Mouse (Mus musculus) E14TG2a.4 (cell line): ENCODE results near the gene Dgki.

Source experiments
- H3K27me3 ChIP-seq: 2 replicates; pipeline ENCODE4 v1.6.1; 2014; ENCODE audit warnings: low read length, control low read depth; ENCODE audit not compliant: insufficient read depth
- H3K36me3 ChIP-seq: 2 replicates; pipeline ENCODE4 v1.6.1; 2014; ENCODE audit warnings: low read length, control low read depth; ENCODE audit not compliant: insufficient read depth
- H3K4me1 ChIP-seq: replicated peaks from 2 replicates; pipeline ENCODE4 v1.6.1; 2014; ENCODE audit warnings: low read depth, low read length, control low read depth
- H3K4me3 ChIP-seq: replicated peaks from 2 replicates; pipeline ENCODE4 v1.5.1; 2014; ENCODE audit warnings: mild to moderate bottlenecking, low read length
- H3K9me3 ChIP-seq: 2 replicates; pipeline ENCODE4 v1.6.1; 2014; ENCODE audit warnings: low read length, control low read depth
- CTCF ChIP-seq: conservative IDR thresholded peaks from 2 replicates; pipeline ENCODE4 v1.5.1; 2014; ENCODE audit warnings: low read length
- NANOG ChIP-seq: IDR thresholded peaks from 2 replicates; pipeline ENCODE4 v1.6.1; 2014; ENCODE audit warnings: borderline replicate concordance, low read length, mixed read lengths
- POU5F1 ChIP-seq: IDR thresholded peaks from 2 replicates; pipeline ENCODE4 v1.6.1; 2014; ENCODE audit warnings: low read length, borderline replicate concordance

Dgki gene

DNA sequence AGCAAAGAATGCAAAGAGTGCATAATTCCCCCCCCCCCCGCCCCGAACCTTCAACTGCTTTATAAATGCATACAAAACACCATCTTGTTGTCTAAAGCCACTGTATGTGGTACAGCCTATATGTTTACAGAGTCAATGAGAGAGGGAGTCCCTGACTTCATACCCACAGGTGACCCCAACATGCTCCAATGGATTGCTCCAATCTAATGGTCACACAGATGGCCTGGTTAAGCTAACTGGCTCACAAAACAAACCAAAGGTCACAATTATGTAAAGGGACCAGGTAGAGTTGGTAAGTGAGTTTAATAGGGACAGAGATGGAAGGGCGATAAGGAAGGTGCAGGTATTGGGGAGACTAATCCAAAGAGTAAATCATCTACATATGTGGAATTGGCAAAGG is 295.1 kb downstream of the Dgki start:
- no peak for TF ChIP-seq POU5F1
- TF ChIP-seq CTCF, result no peak
- TF ChIP-seq NANOG, result no peak
- Histone ChIP-seq H3K4me1 (peaks cover 3% of the 10 kb centered on the region), H3K36me3 (no peaks in the 10 kb centered on the region), H3K27me3 (no peaks in the 10 kb centered on the region; the same call in 1 of the 2 replicates), H3K4me3 (no peak overlapping the region), H3K9me3 (no peaks in the 10 kb centered on the region)

GRCm38 (mm10) chr6:37003235-37003634 is 296.7 kb downstream of the Dgki start:
- H3K4me3 ChIP-seq, result no peak overlapping the region
- TF ChIP-seq POU5F1 (no peak), NANOG (no peak), CTCF (no peak)
- H3K4me1 ChIP-seq, result peaks cover 3% of the 10 kb centered on the region
- H3K27me3 ChIP-seq, result no peaks in the 10 kb centered on the region; the same call in 1 of the 2 replicates
- H3K36me3 ChIP-seq, result no peaks in the 10 kb centered on the region
- H3K9me3 ChIP-seq, result no peaks in the 10 kb centered on the region

DNA sequence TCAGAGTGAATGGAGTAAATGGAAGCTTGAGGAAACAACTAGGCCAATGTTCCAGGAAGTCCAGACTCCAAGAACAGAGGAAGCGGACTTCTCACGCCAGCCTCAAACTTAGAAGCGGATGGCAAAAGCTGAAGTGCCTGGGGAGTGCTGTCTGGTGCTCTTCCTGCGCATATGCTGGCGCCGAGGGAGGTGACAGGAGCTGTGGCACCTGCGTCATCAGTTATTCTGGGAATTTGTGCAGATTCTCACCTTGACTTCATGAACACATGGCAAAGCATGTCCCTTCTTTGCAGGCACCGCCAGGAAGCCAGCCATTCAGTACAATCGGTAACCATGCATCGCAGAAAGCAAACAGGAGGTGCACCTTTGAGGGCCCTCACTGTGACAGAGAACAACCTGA is 301.0 kb downstream of the Dgki start:
- Histone ChIP-seq H3K9me3 (no peaks in the 10 kb centered on the region), H3K4me1 (no peaks in the 10 kb centered on the region), H3K36me3 (no peaks in the 10 kb centered on the region), H3K27me3 (no peaks in the 10 kb centered on the region; the same call in 1 of the 2 replicates), H3K4me3 (no peak overlapping the region)
- TF ChIP-seq NANOG (no peak), POU5F1 (no peak), CTCF (no peak)

DNA sequence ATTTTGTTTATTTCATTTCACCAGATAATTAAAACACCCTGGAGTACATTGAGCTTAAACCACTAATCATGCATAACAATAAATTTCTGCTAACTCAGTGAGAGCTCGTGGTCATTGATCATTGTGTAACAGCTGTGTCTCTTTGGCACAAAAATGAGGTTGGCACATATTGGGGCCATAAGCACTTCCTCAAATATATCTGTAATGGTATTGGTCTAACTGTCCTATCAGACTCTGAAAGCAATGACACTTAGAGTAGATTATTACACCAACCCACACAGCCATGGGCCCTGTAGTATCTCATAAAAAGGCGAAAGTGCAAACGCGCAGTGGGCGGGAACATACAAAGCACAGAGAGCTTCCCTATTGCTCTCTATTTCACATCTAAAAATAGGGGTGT is 305.7 kb downstream of the Dgki start:
- Histone ChIP-seq H3K4me1 (no peaks in the 10 kb centered on the region), H3K36me3 (no peaks in the 10 kb centered on the region), H3K9me3 (no peaks in the 10 kb centered on the region), H3K4me3 (no peak overlapping the region), H3K27me3 (no peaks in the 10 kb centered on the region)
- no peak for TF ChIP-seq POU5F1
- no peak for TF ChIP-seq CTCF
- TF ChIP-seq NANOG, result no peak

DNA sequence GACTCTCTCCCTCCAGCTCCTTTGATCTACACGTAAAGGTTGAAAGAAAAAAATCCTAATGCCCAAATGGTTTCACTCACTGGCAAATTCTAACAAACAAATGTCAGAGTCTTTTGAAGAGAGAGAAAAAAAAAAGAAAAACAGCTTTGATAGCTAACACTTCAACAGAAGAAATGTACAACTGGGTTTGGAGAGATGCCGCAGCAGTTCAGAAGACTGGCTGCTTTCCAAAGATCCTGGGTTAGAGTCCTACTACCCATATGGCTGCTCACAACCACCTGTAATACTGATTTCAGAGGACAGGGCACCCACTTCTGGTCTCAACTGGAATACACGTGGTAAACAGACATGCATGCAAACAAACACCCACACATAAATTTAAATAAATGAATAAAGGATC is 309.8 kb downstream of the Dgki start:
- TF ChIP-seq NANOG (no peak), CTCF (no peak), POU5F1 (no peak)
- Histone ChIP-seq H3K36me3 (no peaks in the 10 kb centered on the region), H3K27me3 (no peaks in the 10 kb centered on the region), H3K9me3 (no peaks in the 10 kb centered on the region), H3K4me1 (no peaks in the 10 kb centered on the region), H3K4me3 (no peak overlapping the region)

- no peaks in the 10 kb centered on the region for H3K9me3 ChIP-seq
- no peaks in the 10 kb centered on the region for H3K4me1 ChIP-seq
- no peaks in the 10 kb centered on the region for H3K36me3 ChIP-seq
- no peak overlapping the region for H3K4me3 ChIP-seq
- TF ChIP-seq CTCF (no peak), POU5F1 (no peak), NANOG (no peak)
- no peaks in the 10 kb centered on the region for H3K27me3 ChIP-seq
Observed at GRCm38 (mm10) chr6:36988800-36989199, 311.2 kb downstream of the Dgki start.

- TF ChIP-seq POU5F1 (no peak), CTCF (no peak), NANOG (no peak)
- Histone ChIP-seq H3K27me3 (no peaks in the 10 kb centered on the region), H3K9me3 (no peaks in the 10 kb centered on the region), H3K4me1 (no peaks in the 10 kb centered on the region), H3K36me3 (no peaks in the 10 kb centered on the region), H3K4me3 (no peak overlapping the region)
Observed at GRCm38 (mm10) chr6:36981646-36982045, 318.3 kb downstream of the Dgki start.

GRCm38 (mm10) chr6:36980475-36980874 is 319.5 kb downstream of the Dgki start:
- H3K27me3 ChIP-seq, result no peaks in the 10 kb centered on the region
- TF ChIP-seq NANOG (no peak), POU5F1 (no peak)
- no peaks in the 10 kb centered on the region for H3K9me3 ChIP-seq
- no peaks in the 10 kb centered on the region for H3K4me1 ChIP-seq
- H3K4me3 ChIP-seq, result no peak overlapping the region
- no peaks in the 10 kb centered on the region for H3K36me3 ChIP-seq

GRCm38 (mm10) chr6:36978176-36978575 is 321.8 kb downstream of the Dgki start:
- H3K27me3 ChIP-seq, result no peaks in the 10 kb centered on the region
- H3K9me3 ChIP-seq, result no peaks in the 10 kb centered on the region
- no peaks in the 10 kb centered on the region for H3K36me3 ChIP-seq
- no peak overlapping the region for H3K4me3 ChIP-seq
- TF ChIP-seq POU5F1 (no peak), CTCF (no peak), NANOG (no peak)
- no peaks in the 10 kb centered on the region for H3K4me1 ChIP-seq
